Comparison of ENCODE assay signal across 9 mouse cellular contexts in genomic region chr11:116108464-116109137, GRCm38 (mm10). TPM values are rescaled to one million over a fixed set of nuclear protein-coding genes. Genes with fewer than 3 reads are reported as not detected.
A peak's percentile ranks its signal among the peaks of the same experiment; 100 is the strongest.
DNase-seq lines count a peak whose midpoint lies in the region; ATAC-seq lines count a peak whose summit lies in the region.
"Had no signal": no experiment of that assay in that cellular context is flagged by ENCODE, and none has a peak within 500 bp of the region (broad histone marks: within the 10 kb centered on the region; RNA-seq: fewer than 3 reads in every experiment).

No protein-coding gene starts in this region.

- no peak overlapping the region for H3K9ac ChIP-seq in midbrain, embryonic 11.5 days (ENCODE audit: low read length)

- peak overlapping the region; percentile 95 for H3K4me3 ChIP-seq in megakaryocyte, embryonic 14.5 days (replicated peaks)
- no peak overlapping the region for H3K4me3 ChIP-seq in midbrain, embryonic 11.5 days (ENCODE audit: low read depth, low read length)

- ATAC-seq in megakaryocyte, adult 5-6 weeks (ENCODE audit: poor library complexity, severe bottlenecking) = no peak
- ATAC-seq in midbrain, embryonic 11.5 days (ENCODE audit: low FRiP score) = no peak
- no peak for ATAC-seq in granulocyte monocyte progenitor cell, adult 5-6 weeks (replicated peaks; ENCODE audit: poor library complexity, severe bottlenecking)

- H3K27ac ChIP-seq in midbrain, embryonic 11.5 days (ENCODE audit: low read depth, low read length) = no peak overlapping the region

- H3K4me1 ChIP-seq in megakaryocyte, embryonic 14.5 days = peaks cover 93% of the 10 kb centered on the region
- H3K4me1 ChIP-seq in midbrain, embryonic 11.5 days (ENCODE audit: control insufficient read depth, insufficient read depth, low read length) = peaks cover 31% of the 10 kb centered on the region

- WGBS in midbrain, embryonic 11.5 days = 4% methylated on average over 23 of the region's 23 CpGs

- intact Hi-C loops in heart, postnatal 10 days (cut with DNase I) = no loop called here

- H3K4me2 ChIP-seq in midbrain, embryonic 11.5 days = no peak overlapping the region

- H3K27me3 ChIP-seq in megakaryocyte, embryonic 14.5 days (replicated peaks) = peaks cover 21% of the 10 kb centered on the region
- H3K27me3 ChIP-seq in midbrain, embryonic 11.5 days (ENCODE audit: control insufficient read depth, insufficient read depth, low read length) = peaks cover 56% of the 10 kb centered on the region

- peaks cover 42% of the 10 kb centered on the region for H3K36me3 ChIP-seq in megakaryocyte, embryonic 14.5 days (replicated peaks; ENCODE audit: low read length)
- H3K36me3 ChIP-seq in midbrain, embryonic 11.5 days (ENCODE audit: control insufficient read depth, insufficient read depth, low read length) = no peaks in the 10 kb centered on the region
- H3K36me3 ChIP-seq: G1E had no signal

- DNase-seq in fibroblast of lung, adult 2 months (ENCODE audit: low read depth) = peak; percentile 88
- DNase-seq in heart, postnatal 10 days = peak; percentile 85 to 87
- peak; percentile 77 to 82 for DNase-seq in kidney, postnatal 36 days
- DNase-seq in midbrain, embryonic 11.5 days (ENCODE audit: low spot score, missing footprints) = peak; percentile 92
- no peak for DNase-seq in cerebellum, adult 8-10 months

- no peaks in the 10 kb centered on the region for H3K9me3 ChIP-seq in megakaryocyte, embryonic 14.5 days
- no peaks in the 10 kb centered on the region for H3K9me3 ChIP-seq in midbrain, embryonic 11.5 days (ENCODE audit: control insufficient read depth, low read length)

RNA-seq across cellular contexts. Expression of gene Trim47, which starts 18.4 kb away (rescaled TPM):
- polyA plus RNA-seq in megakaryocyte, embryonic 14.5 days (2012; ENCODE audit: insufficient read depth, low replicate concordance) = 6.9 and 23.5 TPM in 2 replicates
- 0.47 TPM in 1 of 2 replicates, not detected in the other for total RNA-seq in megakaryocyte, adult 5-6 weeks (2015)
- 0.07 TPM in 1 of 2 replicates, not detected in the other for total RNA-seq in megakaryocyte, adult 5-6 weeks (2017)
- total RNA-seq in heart, postnatal 10 days (2021) = 10 to 100 TPM; 43.3 to 49.7 TPM
- 2.7 TPM in 2 replicates for polyA plus RNA-seq in midbrain, embryonic 11.5 days (2014; fragmentation: Nextera tagmentation; extraction: Ambion mirVana)
- total RNA-seq in granulocyte monocyte progenitor cell, adult 5-6 weeks (2014; fragmentation: Nextera tagmentation) = 1.9 TPM in 1 of 2 replicates, not detected in the other
- total RNA-seq in granulocyte monocyte progenitor cell, adult 5-6 weeks (2017) = 3.1 TPM in 1 of 2 replicates, not detected in the other
- polyA plus RNA-seq: G1E had no signal

RNA-seq across cellular contexts. Expression of gene Wbp2, which starts 21.8 kb away (rescaled TPM):
- polyA plus RNA-seq in megakaryocyte, embryonic 14.5 days (2012; ENCODE audit: insufficient read depth, low replicate concordance) = 842 and 1,717 TPM in 2 replicates
- 89.9 and 100 TPM in 2 replicates for total RNA-seq in megakaryocyte, adult 5-6 weeks (2015)
- total RNA-seq in megakaryocyte, adult 5-6 weeks (2017) = 39.5 and 49.8 TPM in 2 replicates
- total RNA-seq in heart, postnatal 10 days (2021) = 10 to 100 TPM; 96.6 to 99.5 TPM
- polyA plus RNA-seq in midbrain, embryonic 11.5 days (2014; fragmentation: Nextera tagmentation; extraction: Ambion mirVana) = 84.9 and 86.8 TPM in 2 replicates
- total RNA-seq in granulocyte monocyte progenitor cell, adult 5-6 weeks (2014; fragmentation: Nextera tagmentation) = 83.3 and 96.6 TPM in 2 replicates
- 13.6 and 17.3 TPM in 2 replicates for total RNA-seq in granulocyte monocyte progenitor cell, adult 5-6 weeks (2017)

RNA-seq across cellular contexts. Expression of gene Trim65, which starts 22.3 kb away (rescaled TPM):
- polyA plus RNA-seq in megakaryocyte, embryonic 14.5 days (2012; ENCODE audit: insufficient read depth, low replicate concordance) = 3.0 and 9.5 TPM in 2 replicates
- total RNA-seq in megakaryocyte, adult 5-6 weeks (2015) = 15.8 and 15.9 TPM in 2 replicates
- 7.9 and 10.7 TPM in 2 replicates for total RNA-seq in megakaryocyte, adult 5-6 weeks (2017)
- total RNA-seq in heart, postnatal 10 days (2021) = 1 to 10 TPM; 5.4 to 6.3 TPM
- polyA plus RNA-seq in midbrain, embryonic 11.5 days (2014; fragmentation: Nextera tagmentation; extraction: Ambion mirVana) = 1.3 TPM in 2 replicates
- 11.6 and 18.1 TPM in 2 replicates for total RNA-seq in granulocyte monocyte progenitor cell, adult 5-6 weeks (2014; fragmentation: Nextera tagmentation)
- total RNA-seq in granulocyte monocyte progenitor cell, adult 5-6 weeks (2017) = 3.7 and 7.0 TPM in 2 replicates
- polyA plus RNA-seq: G1E had no signal

RNA-seq across cellular contexts. Expression of gene Mrpl38, which starts 30.1 kb away (rescaled TPM):
- polyA plus RNA-seq in megakaryocyte, embryonic 14.5 days (2012; ENCODE audit: insufficient read depth, low replicate concordance) = 25.4 and 80.4 TPM in 2 replicates
- total RNA-seq in megakaryocyte, adult 5-6 weeks (2015) = 14.6 and 17.3 TPM in 2 replicates
- 6.9 and 10.0 TPM in 2 replicates for total RNA-seq in megakaryocyte, adult 5-6 weeks (2017)
- total RNA-seq in heart, postnatal 10 days (2021) = 10 to 100 TPM; 55.9 to 56.8 TPM
- polyA plus RNA-seq in midbrain, embryonic 11.5 days (2014; fragmentation: Nextera tagmentation; extraction: Ambion mirVana) = 96.3 and 97.0 TPM in 2 replicates
- total RNA-seq in granulocyte monocyte progenitor cell, adult 5-6 weeks (2014; fragmentation: Nextera tagmentation) = 52.1 and 60.1 TPM in 2 replicates
- 22.8 and 29.6 TPM in 2 replicates for total RNA-seq in granulocyte monocyte progenitor cell, adult 5-6 weeks (2017)

RNA-seq across cellular contexts. Expression of gene Unc13d, which starts 30.8 kb away (rescaled TPM):
- 221 and 384 TPM in 2 replicates for polyA plus RNA-seq in megakaryocyte, embryonic 14.5 days (2012; ENCODE audit: insufficient read depth, low replicate concordance)
- total RNA-seq in megakaryocyte, adult 5-6 weeks (2015) = 16.5 and 18.2 TPM in 2 replicates
- total RNA-seq in megakaryocyte, adult 5-6 weeks (2017) = 26.7 and 27.7 TPM in 2 replicates
- total RNA-seq in heart, postnatal 10 days (2021) = 1 to 10 TPM in 1 of 2 experiments, under 1 TPM in 1; 0.52 to 1.0 TPM
- polyA plus RNA-seq in midbrain, embryonic 11.5 days (2014; fragmentation: Nextera tagmentation; extraction: Ambion mirVana) = 0.82 and 1.1 TPM in 2 replicates
- total RNA-seq in granulocyte monocyte progenitor cell, adult 5-6 weeks (2014; fragmentation: Nextera tagmentation) = 19.1 and 26.7 TPM in 2 replicates
- 18.2 and 21.1 TPM in 2 replicates for total RNA-seq in granulocyte monocyte progenitor cell, adult 5-6 weeks (2017)

Comparison
In these comparisons a context has a peak if more than half of its experiments do, and no peak if none do; other contexts are left out.
1. RNA of gene Trim47, which starts 18.4 kb away (total RNA-seq): 43.3 to 49.7 TPM in heart, postnatal 10 days; 1.9 to 3.1 TPM in granulocyte monocyte progenitor cell, adult 5-6 weeks and 0.07 to 0.47 TPM in megakaryocyte, adult 5-6 weeks; every median in the first group is over 10 times any median in the second.